In the genomic region with DNA sequence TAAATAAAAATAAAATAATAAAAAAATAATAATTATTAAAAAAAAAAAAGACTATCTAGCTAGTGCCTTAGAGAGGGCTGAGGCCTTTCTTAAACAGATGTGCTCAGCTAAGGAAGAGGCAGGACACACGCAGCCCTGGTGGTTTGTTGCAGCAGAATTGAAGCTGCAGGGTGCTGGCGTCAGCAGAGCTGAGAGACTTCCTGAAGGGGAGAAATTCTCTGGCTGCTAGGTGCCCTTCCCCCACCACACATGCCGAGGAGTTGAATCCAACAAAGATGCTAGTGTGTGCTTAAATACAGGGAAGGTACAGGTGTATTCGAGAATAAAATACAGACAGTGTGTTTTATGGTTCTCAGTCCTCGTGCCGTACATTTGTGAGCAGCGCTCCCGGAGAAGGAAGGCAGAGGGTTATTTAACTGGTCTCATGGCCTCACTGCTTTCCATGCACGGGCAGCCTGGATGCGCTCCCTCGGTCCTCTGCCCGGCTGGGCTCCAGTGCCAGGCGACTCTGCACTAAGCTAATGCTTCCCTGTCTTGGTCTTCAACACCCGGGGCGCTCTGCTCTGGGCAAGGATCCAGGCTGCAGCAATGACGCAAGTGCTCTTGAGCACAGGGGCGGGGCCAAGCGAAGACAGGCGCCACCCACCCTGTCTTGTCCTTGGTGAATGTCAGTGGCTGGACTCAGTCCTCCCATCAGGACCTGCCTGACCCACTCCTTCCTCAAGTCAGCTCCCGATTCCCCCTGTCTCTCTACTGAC, we compare ENCODE assay signal across 8 mouse cellular contexts. TPM values are rescaled to one million over a fixed set of nuclear protein-coding genes. Genes with fewer than 3 reads are reported as not detected.
DNase-seq lines count a peak whose midpoint lies in the region; ATAC-seq and TF ChIP-seq lines count a peak whose summit lies in the region.

No protein-coding gene starts in this region.

- H3K36me3 ChIP-seq in lung, postnatal 0 days (ENCODE audit: insufficient read depth, low read length), result no peaks in the 10 kb centered on the region

- peak; percentile 66 for ATAC-seq in frontal cortex, adult (ENCODE audit: low TSS enrichment)
- ATAC-seq in hematopoietic stem cell, adult 5-6 weeks (replicated peaks in 1 of 2; ENCODE audit: insufficient read depth in 1 of 2, low FRiP score in 2 of 2, low TSS enrichment in 1 of 2, low read depth in 1 of 2, poor library complexity in 2 of 2, severe bottlenecking in 2 of 2), result peak; percentile 71 to 73
- ATAC-seq in lung, postnatal 0 days, result peak; percentile 76

- TF ChIP-seq EP300 in lung, postnatal 0 days (IDR thresholded peaks at IDR 0.05), result no peak

- H3K4me1 ChIP-seq in lung, postnatal 0 days (ENCODE audit: insufficient read depth, low read depth, low read length), result peaks cover 7% of the 10 kb centered on the region; the same call in 1 of the 2 replicates

- peak overlapping the region; percentile 44 for H3K4me2 ChIP-seq in lung, postnatal 0 days (replicated peaks; ENCODE audit: low read depth, low read length)

- no peaks in the 10 kb centered on the region for H3K9me3 ChIP-seq in lung, postnatal 0 days (ENCODE audit: low read length)

- H3K27me3 ChIP-seq in lung, postnatal 0 days (replicated peaks; ENCODE audit: insufficient read depth, low read length), result no peaks in the 10 kb centered on the region

- no peak overlapping the region for H3K27ac ChIP-seq in lung, postnatal 0 days (ENCODE audit: low read length)

- DNase-seq in MN1 (ENCODE audit: low spot score), result peak; percentile 96
- DNase-seq in cerebellum, adult 18-20 months, result peak; percentile 94 to 96
- peak; percentile 89 to 93 for DNase-seq in layer of hippocampus, postnatal 10 days (ENCODE audit: low spot score in 2 of 2)
- DNase-seq in lung, postnatal 0 days (ENCODE audit: low spot score), result peak; percentile 84
- DNase-seq in ovary, adult 18-20 months (ENCODE audit: low spot score), result peak; percentile 84
- DNase-seq in urinary bladder, adult 18-20 months (ENCODE audit: low spot score in 2 of 2), result peak; percentile 53 to 72

- no peak overlapping the region for H3K4me3 ChIP-seq in lung, postnatal 0 days (ENCODE audit: low read depth, low read length)

- 1% methylated on average over 20 of the region's 20 CpGs for WGBS in lung, postnatal 0 days

- H3K9ac ChIP-seq in lung, postnatal 0 days (replicated peaks; ENCODE audit: low read depth), result no peak overlapping the region

- TF ChIP-seq CTCF in lung, postnatal 0 days (IDR thresholded peaks at IDR 0.05), result peak; percentile 43

RNA-seq across cellular contexts. Expression of gene Pde10a, which starts 19.3 kb away (rescaled TPM):
- 0.84 and 0.94 TPM in 2 replicates for total RNA-seq in hematopoietic stem cell, adult 5-6 weeks (2017)
- 10 to 100 TPM; 59.6 to 61.8 TPM for total RNA-seq in layer of hippocampus, postnatal 10 days (2021)
- polyA plus RNA-seq in lung, postnatal 0 days (2015; fragmentation: Nextera tagmentation; extraction: Ambion mirVana), result 0.86 and 0.89 TPM in 2 replicates

Comparison
In these comparisons a context has a peak if more than half of its experiments do, and no peak if none do; other contexts are left out.
1. RNA of gene Pde10a, which starts 19.3 kb away (total RNA-seq): 59.6 to 61.8 TPM in layer of hippocampus, postnatal 10 days; 0.84 to 0.94 TPM in hematopoietic stem cell, adult 5-6 weeks; every median in the first group is over 10 times any median in the second.
2. Peak in every context shown above with its lines, with median percentiles within 50 percentile points of each other: DNase-seq and ATAC-seq.